Comparison of ENCODE assay signal across 7 mouse cellular contexts in genomic region chr13:68116786-68117185, GRCm38 (mm10).
DNase-seq lines count a peak whose midpoint lies in the region; ATAC-seq and TF ChIP-seq lines count a peak whose summit lies in the region.
"Not testable (repeated sequence)": the region's sequence is repeated elsewhere in the genome, so short reads cannot be mapped to it uniquely, and the experiment has no call there.

No protein-coding gene starts in this region.

- not testable (repeated sequence) for H3K27ac ChIP-seq in MEL (ENCODE audit: control insufficient read depth, low read depth, low read length); limb, embryonic 14.5 days (replicated peaks; ENCODE audit: low read depth, low read length)

- peak; percentile 15 for DNase-seq in MEL (ENCODE audit: low read depth, low spot score)
- peak; percentile 18 to 67 for DNase-seq in adrenal gland, adult (ENCODE audit: inconsistent age in 2 of 2, low spot score in 1 of 2)
- peak; percentile 56 to 61 for DNase-seq in adrenal gland, postnatal 36 days
- DNase-seq in heart, postnatal 4 days: peak; percentile 18
- DNase-seq in layer of hippocampus, adult 8-10 months (ENCODE audit: low spot score in 2 of 2): peak; percentile 61
- peak; percentile 3 for DNase-seq in limb, embryonic 14.5 days (ENCODE audit: low spot score)
- DNase-seq in right cerebral cortex, postnatal 25 days: peak; percentile 4

- H3K36me3 ChIP-seq in MEL (ENCODE audit: control insufficient read depth in 1 of 2, insufficient read depth in 2 of 2, low read length in 2 of 2); limb, embryonic 14.5 days (ENCODE audit: control insufficient read depth, insufficient read depth, low read length): not testable (repeated sequence)

- not testable (repeated sequence) for H3K4me2 ChIP-seq in limb, embryonic 14.5 days (replicated peaks; ENCODE audit: low read depth, low read length, severe bottlenecking)

- not testable (repeated sequence) for H3K9ac ChIP-seq in MEL (ENCODE audit: control insufficient read depth, low read depth, low read length, poor library complexity, severe bottlenecking); limb, embryonic 14.5 days (ENCODE audit: low read depth, low read length, severe bottlenecking)

- not testable (repeated sequence) for TF ChIP-seq CTCF in MEL (IDR thresholded peaks at IDR 0.05 in 2 of 3, conservative IDR thresholded peaks at IDR 0.05 in 1 of 3; ENCODE audit: control insufficient read depth in 1 of 3, insufficient read depth in 1 of 3, low read depth in 2 of 3, low read length in 3 of 3, poor library complexity in 1 of 3, severe bottlenecking in 1 of 3)

- not testable (repeated sequence) for H3K4me1 ChIP-seq in MEL (ENCODE audit: control insufficient read depth in 1 of 2, insufficient read depth in 2 of 2, low read length in 2 of 2); limb, embryonic 14.5 days (ENCODE audit: control insufficient read depth, insufficient read depth, low read length)

- not testable (repeated sequence) for TF ChIP-seq RAD21 in MEL (IDR thresholded peaks at IDR 0.05; ENCODE audit: low read depth, low read length)

- H3K27me3 ChIP-seq in MEL (ENCODE audit: control insufficient read depth in 1 of 2, insufficient read depth in 2 of 2, low read length in 2 of 2); limb, embryonic 14.5 days (ENCODE audit: control insufficient read depth, insufficient read depth, low read length): not testable (repeated sequence)

- not testable (repeated sequence) for ATAC-seq in limb, embryonic 14.5 days (ENCODE audit: low FRiP score, low read depth)

- not testable (repeated sequence) for TF ChIP-seq EP300 in MEL (IDR thresholded peaks at IDR 0.05; ENCODE audit: low read depth in 1 of 2, low read length in 2 of 2)

- TF ChIP-seq POLR2A in MEL (IDR thresholded peaks at IDR 0.05; ENCODE audit: control insufficient read depth in 1 of 2, insufficient read depth in 1 of 2, low read depth in 1 of 2, low read length in 2 of 2, poor library complexity in 1 of 2); limb, embryonic 14.5 days (IDR thresholded peaks at IDR 0.05; ENCODE audit: borderline replicate concordance, extremely low read depth, insufficient read depth, insufficient read length): not testable (repeated sequence)

- 80% methylated on average over 5 of the region's 5 CpGs for WGBS in limb, embryonic 14.5 days

- H3K9me3 ChIP-seq in MEL (replicated peaks; ENCODE audit: insufficient read depth, low read length); limb, embryonic 14.5 days (ENCODE audit: control insufficient read depth, low read length): not testable (repeated sequence)

- not testable (repeated sequence) for H3K79me2 ChIP-seq in MEL (ENCODE audit: control insufficient read depth, insufficient read depth, low read length, poor library complexity)

- not testable (repeated sequence) for H3K4me3 ChIP-seq in MEL (ENCODE audit: control insufficient read depth in 1 of 2, insufficient read depth in 1 of 2, low read depth in 2 of 2, low read length in 2 of 2); limb, embryonic 14.5 days (replicated peaks; ENCODE audit: low read length)

Comparison
In these comparisons a context has a peak if more than half of its experiments do, and no peak if none do; other contexts are left out.
1. DNase-seq: peak in every context shown above with its lines; median percentile 61 in layer of hippocampus, adult 8-10 months; 58 in adrenal gland, postnatal 36 days; 42 in adrenal gland, adult; 18 in heart, postnatal 4 days; 15 in MEL; 4 in right cerebral cortex, postnatal 25 days; 3 in limb, embryonic 14.5 days.